Mouse (Mus musculus): ENCODE measurements at regions not wholly inside any gene's neighbourhood (a gene's known extent, or its start where the extent isn't known, plus 50 kb on each side); places are given as distances from the start of the nearest gene placed in this dataset.

DNA sequence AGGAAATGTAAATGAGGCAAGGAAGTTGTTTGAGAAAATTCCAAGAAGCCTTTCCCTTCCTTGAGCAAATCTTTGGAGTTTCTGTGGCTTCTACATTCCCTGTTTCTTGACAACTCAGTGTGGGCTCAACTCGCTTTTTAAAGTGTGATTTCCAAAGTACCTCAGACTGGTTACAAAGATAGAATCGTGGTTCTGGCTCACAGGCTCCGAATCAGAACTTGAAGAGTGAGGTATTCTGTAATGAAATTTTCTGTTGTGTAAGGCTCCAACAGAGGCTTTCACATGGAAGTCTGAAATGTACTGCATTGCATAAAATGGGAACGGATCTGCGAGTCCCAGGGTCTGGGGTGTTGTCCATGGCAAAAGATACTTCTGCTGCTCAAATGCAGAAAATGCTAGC is 170.2 kb upstream of the Rnf219 start:
- in situ Hi-C loops (cut with MboI, MseI) = no loop called here

GRCm38 (mm10) chr14:104688440-104688839 is 166.0 kb upstream of the Rnf219 start:
- in situ Hi-C loops (cut with MboI, MseI) = no loop called here

- in situ Hi-C loops (cut with MboI, MseI) = no loop called here
Measured at GRCm38 (mm10) chr14:104676810-104677209, 154.4 kb upstream of the Rnf219 start.

- in situ Hi-C loops (cut with MboI, MseI) = no loop called here
Measured at GRCm38 (mm10) chr14:104661696-104662095, 139.3 kb upstream of the Rnf219 start.

- in situ Hi-C loops (cut with MboI, MseI) = no loop called here
Measured at GRCm38 (mm10) chr14:104658751-104659150, 136.3 kb upstream of the Rnf219 start.

DNA sequence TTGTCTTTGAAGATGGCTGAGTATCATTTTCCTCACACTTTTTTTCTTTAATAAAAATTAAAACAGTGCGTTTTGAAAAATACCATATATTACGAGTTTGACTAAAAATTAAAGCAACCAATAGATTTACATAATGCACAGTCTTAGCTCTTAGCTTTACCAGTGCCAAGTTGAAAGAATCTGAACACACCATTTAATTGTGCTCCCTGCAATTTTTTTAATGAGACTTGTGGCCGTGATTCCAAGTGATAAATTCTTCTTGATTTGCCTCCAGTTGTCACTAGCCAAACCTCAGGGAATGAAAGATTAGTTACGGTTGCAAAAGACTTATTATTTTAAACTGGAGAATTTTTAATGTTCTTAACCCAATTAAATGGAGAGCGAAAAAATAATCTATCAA is 127.5 kb upstream of the Rnf219 start:
- in situ Hi-C loops (cut with MboI, MseI) = no loop called here

- in situ Hi-C loops (cut with MboI, MseI) = no loop called here
Measured at GRCm38 (mm10) chr14:104644626-104645025, 122.2 kb upstream of the Rnf219 start.

DNA sequence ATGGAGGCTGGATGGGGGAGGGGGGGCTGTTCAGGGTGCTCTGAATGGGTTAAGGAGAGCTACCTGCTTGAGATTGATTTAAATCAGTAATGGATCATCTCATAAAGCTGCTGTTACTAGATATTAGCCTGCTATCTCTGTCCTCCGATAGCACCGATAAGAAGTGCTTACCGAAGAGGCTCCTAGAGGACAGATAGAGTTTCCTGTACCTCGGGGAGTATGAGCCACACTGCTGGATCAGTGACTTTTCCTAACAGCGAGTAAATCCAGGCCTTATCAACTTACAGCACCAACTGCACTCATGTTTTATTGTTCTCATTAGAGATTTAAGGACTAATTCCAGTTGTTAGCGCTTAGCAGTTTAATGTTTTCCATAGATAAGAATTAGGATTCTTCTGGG is 120.3 kb upstream of the Rnf219 start:
- in situ Hi-C loops (cut with MboI, MseI) = no loop called here

GRCm38 (mm10) chr14:104639300-104639699 is 116.9 kb upstream of the Rnf219 start:
- in situ Hi-C loops (cut with MboI, MseI) = no loop called here

GRCm38 (mm10) chr14:104611467-104611866 is 89.0 kb upstream of the Rnf219 start:
- in situ Hi-C loops (cut with MboI, MseI) = no loop called here

GRCm38 (mm10) chr14:104610378-104610777 is 87.9 kb upstream of the Rnf219 start:
- in situ Hi-C loops (cut with MboI, MseI) = no loop called here

GRCm38 (mm10) chr14:104594851-104595250 is 72.4 kb upstream of the Rnf219 start:
- in situ Hi-C loops (cut with MboI, MseI) = no loop called here
